Mouse (Mus musculus): ENCODE measurements around the gene Blnk.

The Blnk gene

DNA sequence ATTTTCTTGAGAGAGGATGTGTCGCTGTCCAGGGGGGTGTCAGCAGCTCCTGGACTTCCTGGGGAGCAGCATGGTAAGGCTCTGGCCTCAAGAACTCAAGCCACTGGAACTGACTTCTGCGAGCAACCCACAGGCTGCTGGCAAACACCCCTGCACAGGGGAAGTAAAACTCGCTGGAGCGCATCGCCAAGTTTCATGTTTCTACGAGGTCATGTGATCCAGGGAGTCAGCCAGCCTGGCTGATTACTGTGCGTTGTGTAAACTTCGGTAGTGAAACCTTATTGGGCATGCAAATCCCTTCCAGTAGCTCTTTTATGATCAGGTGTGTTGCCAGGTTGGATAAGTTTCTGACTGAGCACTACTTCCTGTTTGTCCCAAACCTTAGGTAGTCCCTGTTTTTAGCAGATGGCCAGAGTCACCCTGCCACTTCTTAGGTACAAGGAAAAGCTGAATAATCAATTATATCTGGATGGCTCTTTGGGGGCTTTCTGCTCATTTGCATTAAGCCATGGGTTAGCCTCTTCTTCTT, at the start of gene Blnk:
Blnk (minus strand) TSS at position 479 of the 529 bp plus-strand sequence.
- no peak for DNase-seq (ENCODE audit: extremely low spot score, low spot score)

DNA sequence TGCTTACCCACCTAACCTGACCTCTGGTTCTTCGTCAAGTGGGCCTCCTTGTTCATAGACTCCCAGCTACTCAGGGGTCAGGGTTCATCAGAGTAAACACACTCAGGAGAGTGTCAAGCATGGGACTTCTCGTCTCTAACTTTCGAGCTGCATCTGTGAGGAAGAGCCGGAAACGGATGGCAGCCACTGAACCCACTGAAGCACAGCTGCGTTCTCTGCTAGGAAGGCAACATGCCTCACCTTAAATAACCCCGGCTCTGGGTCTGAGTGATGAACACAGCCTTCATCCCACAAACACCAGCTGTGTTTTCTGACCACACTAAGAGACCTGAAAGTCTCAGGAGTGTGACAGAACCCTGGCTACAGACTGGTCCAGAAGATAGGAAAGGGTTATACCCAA, 44.8 kb upstream of the Blnk start:
- no peak for DNase-seq (ENCODE audit: extremely low spot score, low spot score)

DNA sequence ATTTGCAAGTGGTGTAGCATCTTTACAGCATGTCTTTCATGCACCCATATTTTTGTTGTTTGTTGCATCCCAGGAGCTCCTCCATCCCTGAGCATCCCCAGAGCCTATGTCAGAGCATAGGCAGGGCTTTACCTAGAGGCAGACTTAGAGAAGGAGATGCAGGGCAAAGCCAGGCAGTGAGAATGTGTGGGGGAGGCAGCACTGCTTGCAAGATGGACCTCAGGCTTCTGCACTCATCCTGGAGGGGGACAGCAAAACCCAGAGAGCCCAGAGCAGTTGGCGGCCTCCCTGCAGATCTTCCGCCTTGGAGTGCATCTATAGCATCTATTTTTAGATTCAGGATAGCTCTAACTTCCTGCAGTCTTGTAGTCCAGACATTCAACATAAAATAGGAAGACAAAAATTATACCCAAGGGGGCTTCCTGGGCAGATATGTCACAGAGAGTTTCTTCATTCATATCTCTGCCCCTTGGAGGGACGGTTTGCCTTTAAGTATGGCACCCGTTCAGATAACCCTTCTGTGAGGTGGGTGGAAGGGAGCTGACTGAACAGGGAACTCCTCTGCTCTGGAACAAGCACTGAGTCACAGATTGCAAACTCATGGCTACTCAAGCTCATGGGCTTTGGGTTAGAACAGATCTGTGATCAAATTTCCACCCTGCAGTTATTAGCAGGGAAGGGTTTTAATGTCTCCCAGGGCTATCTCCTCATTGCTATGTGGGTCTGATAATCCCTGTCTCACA, 41.6 kb upstream of the Blnk start:
- no peak for DNase-seq (ENCODE audit: extremely low spot score, low spot score)

DNA sequence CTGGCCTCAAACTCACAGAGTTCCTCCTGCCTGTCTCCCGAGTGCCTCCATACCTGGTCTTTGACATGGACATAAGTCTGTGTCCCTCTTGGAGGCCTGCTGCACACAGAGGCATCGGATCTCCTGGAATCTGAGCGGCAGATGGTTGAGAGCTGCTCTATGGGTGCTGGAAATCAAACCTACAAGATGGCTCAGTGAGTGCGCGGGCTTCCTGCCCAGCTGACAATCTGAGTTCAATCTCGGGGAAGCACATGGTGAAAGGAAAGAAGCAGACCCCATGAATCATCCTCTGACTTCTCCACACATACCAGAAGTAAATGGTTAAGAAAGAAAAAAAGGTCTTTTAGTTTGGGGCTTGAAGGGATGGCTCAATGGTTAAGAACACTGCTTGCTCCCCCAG, 37.5 kb upstream of the Blnk start:
- DNase-seq (ENCODE audit: extremely low spot score, low spot score), result no peak

DNA sequence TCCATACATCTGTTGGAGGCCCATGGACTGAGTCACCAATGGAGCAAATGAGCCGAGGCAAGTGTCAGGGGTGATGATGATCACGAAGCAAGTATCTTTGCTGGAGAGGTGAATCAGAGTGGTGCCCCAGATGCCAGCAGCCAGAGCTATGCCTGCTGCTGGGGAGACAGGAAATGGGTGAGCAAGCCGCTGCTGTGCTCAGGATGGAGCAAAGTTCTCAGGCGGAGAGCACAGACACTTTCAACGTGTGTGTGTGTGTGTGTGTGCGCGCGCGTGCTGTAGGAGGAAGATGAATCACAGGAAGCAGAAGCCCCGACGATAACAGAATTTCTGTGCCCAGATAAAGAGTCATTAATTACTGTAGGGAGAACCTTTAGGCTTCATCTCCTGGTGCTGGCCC, 36.7 kb upstream of the Blnk start:
- DNase-seq (ENCODE audit: extremely low spot score, low spot score), result no peak

DNA sequence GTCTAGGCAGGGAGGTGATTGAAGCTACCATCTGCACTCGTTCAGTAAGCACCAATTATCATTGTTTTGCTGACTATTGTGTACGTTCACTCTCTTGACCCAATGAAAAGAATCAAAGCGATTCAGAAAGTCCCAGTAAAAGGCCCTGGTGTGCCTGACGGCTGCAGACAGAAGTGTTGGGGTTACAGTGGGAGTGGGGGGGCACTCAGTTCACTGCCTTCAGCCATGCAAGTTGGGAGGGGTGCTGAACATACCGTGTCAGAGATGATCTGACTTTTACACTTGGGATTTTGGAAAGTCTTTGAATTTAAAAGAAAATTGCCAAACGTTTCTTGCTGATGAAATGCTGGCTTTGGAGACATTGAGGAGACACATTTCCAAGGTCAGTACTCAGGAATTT, 35.8 kb upstream of the Blnk start:
- no peak for DNase-seq (ENCODE audit: extremely low spot score, low spot score)

DNA sequence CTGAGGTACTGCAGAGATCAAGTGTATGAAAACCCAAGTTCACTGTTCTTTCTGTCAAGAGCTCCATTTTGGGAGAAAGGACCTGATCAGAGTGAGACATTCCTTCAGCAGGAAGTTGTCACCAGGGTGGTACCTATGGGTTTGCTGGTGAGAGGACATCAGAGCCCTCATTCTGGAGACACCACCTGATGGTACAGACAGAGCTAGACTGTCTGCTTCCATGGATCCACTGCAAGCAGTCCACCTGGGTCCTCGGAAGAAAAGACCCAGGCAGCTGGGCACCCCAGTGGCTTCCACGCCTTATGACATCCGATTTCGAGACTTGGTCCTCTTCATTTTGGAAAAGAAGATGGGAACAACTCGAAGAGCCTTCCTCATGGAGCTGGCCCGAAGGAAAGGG, 34.9 kb upstream of the Blnk start, which contains the start of gene Dntt:
Dntt (plus strand) TSS at position 57 of the 400 bp plus-strand sequence.
- DNase-seq (ENCODE audit: extremely low spot score, low spot score), result no peak

DNA sequence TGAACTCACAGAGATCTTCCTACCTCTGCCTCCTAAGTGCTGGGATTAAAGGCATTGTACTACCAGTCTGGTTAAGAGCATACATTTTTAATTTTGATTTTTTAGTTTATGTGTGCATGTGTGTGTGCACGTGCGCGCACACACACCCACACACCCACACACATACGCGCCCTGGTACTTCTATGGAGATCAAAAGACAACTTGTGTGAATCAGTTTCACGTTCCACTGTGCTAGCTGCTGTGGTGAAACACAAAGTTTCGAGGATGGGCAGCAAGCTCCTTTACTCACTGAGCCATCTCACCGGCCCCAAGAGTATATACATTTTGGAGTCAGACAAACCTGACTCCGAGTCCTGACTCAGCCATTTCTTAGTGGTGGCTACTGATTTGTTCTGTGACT, 33.3 kb upstream of the Blnk start:
- DNase-seq (ENCODE audit: extremely low spot score, low spot score), result no peak

DNA sequence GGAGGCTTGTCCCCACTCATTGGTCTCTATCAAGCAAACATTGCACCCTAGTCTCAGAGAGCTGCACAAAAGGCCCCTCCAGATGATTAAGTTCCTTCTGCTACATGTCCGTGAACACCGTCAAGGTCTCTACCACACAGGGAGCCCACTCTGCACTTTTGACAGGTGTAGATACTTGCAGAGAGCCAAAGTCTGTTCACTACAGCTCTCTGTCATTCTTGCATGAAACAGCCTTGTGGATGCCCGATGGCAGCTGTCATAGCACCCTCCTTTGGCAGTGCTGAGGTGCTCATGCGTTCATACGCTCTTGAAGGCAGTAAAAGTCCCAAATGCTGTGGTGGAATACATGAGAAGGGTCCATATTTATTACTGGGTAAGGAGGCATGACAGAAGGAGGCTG, 32.7 kb upstream of the Blnk start:
- DNase-seq (ENCODE audit: extremely low spot score, low spot score), result no peak

DNA sequence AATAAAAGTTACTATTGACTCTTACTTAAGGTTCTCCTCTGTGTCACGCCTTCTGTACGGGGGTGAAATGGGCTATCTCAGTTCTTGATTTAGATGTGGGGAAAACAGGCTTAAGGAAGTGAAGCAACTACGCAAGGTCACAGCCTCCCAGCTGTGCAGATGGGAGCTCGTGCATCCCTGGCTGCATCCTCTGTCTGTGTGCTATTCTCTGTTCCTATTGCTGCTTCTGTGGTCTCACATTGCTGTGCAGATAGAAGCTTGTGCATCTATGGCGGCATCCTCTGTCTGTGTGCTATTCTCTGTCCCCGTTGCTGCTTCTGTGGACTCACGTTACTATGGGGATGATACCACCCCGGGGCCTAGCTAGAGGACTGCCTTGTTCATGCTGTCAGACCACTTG, 32.2 kb upstream of the Blnk start:
- no peak for DNase-seq (ENCODE audit: extremely low spot score, low spot score)

DNA sequence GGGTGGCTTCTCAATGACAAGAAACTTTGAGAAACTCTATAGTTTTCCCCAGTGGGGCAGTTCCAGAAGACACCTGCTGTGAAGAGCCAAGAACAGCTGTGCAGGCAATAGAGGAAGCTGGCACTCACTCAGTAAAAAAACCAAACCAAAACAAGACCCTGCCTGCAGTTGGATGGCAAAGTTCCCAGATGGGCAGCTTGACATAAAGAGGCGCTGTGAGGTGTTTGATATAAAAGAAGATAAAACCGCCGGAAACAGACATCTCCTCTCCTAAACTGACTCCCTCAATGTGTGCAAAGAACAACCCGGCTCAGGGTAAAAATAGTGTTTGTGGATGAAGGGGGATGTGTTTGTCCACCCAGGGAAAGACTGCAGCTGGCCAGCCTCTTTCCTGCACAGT, 27.9 kb upstream of the Blnk start:
- DNase-seq (ENCODE audit: extremely low spot score, low spot score), result no peak

DNA sequence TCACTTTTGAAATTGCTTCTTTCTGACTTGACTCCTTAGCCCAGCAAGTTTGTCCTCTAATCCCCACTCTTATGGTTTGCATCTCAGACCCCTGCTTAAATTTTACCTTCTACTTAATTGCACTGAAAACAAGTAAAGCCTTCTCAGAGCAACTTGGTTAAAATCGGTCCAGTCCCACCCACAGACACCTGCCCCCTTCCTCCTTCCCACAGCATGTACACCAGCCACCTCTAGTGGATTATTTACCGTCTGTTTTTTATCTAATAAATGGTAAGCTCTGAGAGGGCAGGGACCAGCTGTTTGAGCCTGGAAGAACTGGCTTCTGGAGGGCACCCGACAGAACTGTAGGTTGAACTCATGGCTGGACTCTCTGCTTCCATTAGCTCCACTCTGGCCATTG, 26.2 kb upstream of the Blnk start:
- DNase-seq (ENCODE audit: extremely low spot score, low spot score), result no peak

DNA sequence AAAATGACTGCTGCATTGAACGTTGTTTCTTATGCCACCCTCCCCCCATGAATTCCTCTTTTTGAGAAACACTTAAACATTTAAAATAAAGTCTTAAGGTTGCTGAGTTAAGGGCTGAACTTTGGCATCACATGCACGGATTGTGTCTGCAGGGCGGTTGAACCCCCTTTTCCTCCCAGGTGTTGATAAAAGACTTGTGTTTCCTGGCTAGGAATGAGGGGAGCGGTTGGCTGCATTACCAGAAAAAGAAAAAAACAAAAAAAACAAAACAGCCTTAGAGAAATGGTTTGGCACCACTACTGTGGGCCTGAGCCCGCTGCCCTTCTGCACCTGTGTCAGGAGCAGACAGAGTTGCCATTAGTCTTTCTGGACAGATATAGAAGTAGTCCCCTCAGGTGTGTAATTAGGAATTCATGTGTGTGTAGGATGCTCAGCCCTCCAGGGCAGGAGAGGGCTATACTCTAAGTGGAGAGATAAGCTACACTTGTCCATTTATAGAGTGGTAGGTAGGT, 24.9 kb upstream of the Blnk start:
- DNase-seq (ENCODE audit: extremely low spot score, low spot score), result no peak

DNA sequence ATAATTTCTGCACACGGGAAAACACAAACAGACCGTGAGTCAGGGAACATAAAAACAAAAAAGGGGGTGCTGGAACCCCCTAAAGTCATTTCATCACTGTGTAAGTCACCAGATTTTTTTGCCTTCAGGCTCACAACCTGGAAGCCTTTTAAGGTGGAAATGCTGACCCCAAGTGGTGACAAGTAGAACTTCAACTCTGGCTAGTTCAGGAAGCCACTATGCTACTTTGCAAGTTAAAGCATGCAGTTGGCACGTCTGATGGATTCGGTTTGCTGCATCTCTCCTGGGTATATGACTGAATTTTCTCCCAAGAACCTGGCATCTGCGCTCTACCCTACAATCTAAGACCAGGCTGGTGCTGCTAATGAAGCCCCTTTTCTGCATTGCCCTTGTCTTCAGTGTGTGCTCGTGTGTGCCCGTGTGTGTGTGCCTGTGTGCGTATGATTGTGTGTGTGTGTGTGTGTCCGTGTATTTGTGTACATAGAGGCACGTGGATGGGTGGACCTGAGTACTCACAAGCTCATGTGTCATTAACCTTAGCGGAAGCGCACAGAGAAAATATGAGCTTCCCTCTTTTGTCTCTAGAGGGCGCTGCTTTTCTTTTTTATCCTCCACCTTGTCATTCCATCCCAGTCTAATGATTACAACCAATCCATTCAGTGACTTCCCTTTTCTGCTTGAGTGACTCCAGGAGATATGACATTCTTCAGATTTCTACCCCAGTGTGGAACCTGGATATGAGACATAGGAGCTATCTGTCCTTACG, 21.8 kb upstream of the Blnk start:
- DNase-seq (ENCODE audit: extremely low spot score, low spot score), result peak; percentile 31

DNA sequence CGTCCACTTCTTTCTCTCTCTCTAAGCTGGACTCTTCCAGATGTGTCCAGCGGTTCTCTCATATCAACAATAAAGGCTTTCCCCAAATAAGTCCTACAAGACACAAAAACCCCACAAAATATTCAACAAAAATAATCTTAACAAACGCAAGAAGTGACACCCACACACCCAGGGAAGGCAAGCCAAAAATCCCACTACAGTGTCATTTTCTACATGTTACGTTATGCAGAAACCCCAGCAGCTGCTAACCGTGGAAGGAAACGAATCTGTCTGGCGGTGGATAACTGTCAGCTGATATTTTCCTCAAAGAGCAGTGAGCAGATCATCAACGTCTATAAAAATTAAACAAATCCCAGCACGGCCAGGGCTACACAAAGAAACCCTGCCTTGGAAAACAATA, 19.7 kb upstream of the Blnk start:
- no peak for DNase-seq (ENCODE audit: extremely low spot score, low spot score)

DNA sequence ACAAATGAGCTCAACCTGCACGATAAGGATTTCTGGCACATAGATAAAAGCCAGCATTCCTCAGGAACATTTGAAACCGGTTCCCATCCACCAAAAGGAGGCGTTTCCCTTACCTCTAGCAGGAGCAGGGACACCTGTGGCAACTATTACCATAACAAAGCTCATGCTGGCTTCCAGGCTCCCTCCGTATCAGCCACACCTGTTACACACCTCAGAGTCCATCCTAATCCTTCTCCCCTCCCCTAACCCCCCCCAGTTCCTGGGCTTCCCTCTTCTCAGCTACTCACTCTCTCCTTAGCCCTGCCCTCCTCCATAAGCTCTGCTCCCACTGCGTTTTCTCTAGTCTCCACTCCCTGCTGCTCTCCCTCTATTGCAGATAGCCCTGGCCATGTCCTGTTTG, 19.3 kb upstream of the Blnk start:
- no peak for DNase-seq (ENCODE audit: extremely low spot score, low spot score)

DNA sequence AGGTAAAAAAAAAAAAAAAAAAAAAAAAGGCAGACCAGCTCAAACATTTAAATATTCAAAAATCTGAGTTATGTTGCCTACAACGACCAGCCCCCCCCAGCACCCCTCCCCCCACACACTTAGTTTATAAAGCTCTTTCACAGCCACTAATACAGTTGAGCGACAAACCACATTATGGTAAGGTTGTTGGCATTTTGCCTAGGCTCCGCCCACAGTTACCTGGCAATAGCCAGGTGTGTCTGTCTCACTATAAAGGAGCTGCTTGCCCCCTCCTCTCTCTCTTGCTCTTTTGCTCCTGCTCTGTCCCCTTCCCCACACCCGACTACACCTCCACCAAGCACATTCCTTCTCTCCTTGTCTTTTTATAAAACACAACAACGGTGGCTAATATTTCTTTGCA, 17.3 kb upstream of the Blnk start:
- DNase-seq (ENCODE audit: extremely low spot score, low spot score), result no peak

DNA sequence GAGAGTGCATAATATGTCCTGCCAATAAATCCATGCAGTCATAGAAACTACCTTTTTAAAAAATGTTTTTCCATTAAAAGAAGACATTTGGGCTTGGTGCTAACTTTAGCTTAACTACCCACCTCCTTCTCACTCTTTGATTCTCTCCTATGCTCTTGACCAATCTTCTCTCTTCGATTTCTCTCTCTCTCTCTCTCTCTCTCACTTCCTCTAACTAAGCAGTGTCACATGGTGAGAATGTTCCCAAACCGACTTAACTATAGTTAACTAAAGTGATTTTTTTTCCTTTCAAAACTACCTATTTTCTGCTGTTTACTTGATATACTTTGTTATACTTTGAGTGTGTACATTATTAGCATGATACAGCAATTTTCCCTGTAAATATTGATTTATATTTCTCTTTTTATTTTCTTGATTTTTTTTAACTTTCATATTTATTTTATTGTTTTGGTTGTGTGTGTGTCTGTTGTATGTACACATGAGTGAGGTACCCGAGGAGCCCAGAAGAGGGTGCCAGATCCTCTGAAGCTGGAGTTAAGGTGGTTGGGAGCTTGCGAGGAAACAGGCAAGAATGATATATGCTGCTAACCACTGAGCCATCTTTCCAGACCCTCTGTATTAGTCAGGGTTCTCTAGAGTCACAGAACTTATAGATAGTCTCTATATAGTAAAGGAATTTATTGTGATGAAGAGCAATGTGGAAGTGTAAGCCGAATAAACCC, 14.5 kb upstream of the Blnk start:
- no peak for DNase-seq (ENCODE audit: extremely low spot score, low spot score)

DNA sequence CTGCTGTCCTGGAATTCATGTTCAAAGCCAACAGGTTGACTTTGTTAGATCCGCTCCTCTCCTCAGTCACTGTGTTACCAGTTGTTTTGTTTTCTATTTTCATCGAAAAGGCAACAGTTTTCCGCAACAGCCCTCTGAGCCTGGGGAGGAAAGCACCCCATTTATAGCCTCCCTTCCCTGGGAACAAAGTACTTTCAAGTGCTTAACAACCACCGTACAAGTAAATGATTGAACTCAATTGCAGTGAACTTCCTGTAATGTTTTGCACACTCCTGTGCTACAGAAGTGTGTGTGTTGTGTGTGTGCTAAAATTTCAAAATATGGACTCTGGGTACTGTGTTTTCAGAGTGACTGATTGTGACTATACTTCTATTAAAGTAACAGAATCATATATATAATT, 13.4 kb upstream of the Blnk start:
- DNase-seq (ENCODE audit: extremely low spot score, low spot score), result no peak

DNA sequence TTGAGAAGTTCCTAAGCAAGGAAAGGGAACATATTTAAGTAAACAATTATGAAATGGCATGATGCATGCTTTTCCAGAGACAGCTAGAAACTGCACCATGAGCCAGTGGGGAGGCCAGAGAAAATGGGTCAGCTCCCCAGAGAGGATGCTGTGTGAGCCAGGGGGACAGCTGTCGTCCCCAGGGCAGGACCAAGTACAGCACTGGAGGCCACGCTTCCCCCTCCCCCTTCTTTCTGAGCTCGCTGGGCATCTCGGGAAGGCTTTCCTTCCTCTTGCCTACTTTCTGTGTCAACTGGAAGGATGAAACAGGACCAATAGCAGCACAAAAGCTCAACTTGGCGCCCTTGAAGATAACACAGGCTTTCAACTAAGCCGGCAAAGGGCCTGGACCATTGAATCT, 13.0 kb upstream of the Blnk start:
- no peak for DNase-seq (ENCODE audit: extremely low spot score, low spot score)

DNA sequence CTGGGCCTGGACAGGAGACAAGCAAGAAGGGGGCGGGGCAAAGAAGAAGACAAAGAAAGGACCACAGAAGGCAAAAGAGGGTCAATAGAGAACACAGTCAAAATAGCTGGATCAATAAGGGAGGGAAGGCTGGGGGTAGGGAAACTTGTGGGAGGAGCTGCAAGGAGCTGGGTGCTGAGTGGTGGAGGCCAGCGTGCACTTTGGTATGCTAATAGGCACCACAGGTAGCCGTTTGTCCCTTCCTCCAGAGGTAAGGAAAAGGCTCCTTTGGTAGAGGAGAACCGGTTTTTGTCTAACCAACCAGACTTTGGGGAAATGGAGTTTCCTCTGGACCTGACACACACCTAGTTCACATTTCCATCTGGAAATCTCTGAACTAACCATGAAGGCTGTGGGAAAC, 12.3 kb upstream of the Blnk start:
- no peak for DNase-seq (ENCODE audit: extremely low spot score, low spot score)
